Mouse (Mus musculus) kidney, postnatal 0 days (tissue): Measurements from ENCODE around the gene B4galnt4. TPM values are rescaled to one million over a fixed set of nuclear protein-coding genes. Genes with fewer than 3 reads are reported as not detected.

Source experiments
- ATAC-seq: fragments of 200-750 bp; cut with Nextera tagmentation; replicated peaks from 2 replicates; pipeline ENCODE4 v1.8.0; 2017; ENCODE audit warnings: low read depth, moderate number of reproducible peaks, moderate TSS enrichment, moderate library complexity; ENCODE audit not compliant: low FRiP score
- DNase-seq: peaks from one replicate; pipeline ENCODE4 v3.0.0-alpha.2; 2016; ENCODE audit warnings: low spot score
- H3K27ac ChIP-seq: fragments of 300-500 bp; sonication (generic); 2 replicates; pipeline ENCODE4 v1.5.1; 2014; ENCODE audit warnings: mild to moderate bottlenecking
- H3K27me3 ChIP-seq: fragments of 300-500 bp; sonication (generic); 2 replicates; pipeline ENCODE4 v1.6.1; 2014; ENCODE audit warnings: low read length, mixed read lengths; ENCODE audit not compliant: insufficient read depth
- H3K36me3 ChIP-seq: fragments of 300-500 bp; sonication (generic); 2 replicates; pipeline ENCODE4 v1.6.1; 2014; ENCODE audit warnings: low read length, mixed read lengths; ENCODE audit not compliant: insufficient read depth
- H3K4me1 ChIP-seq: fragments of 300-500 bp; sonication (generic); replicated peaks from 2 replicates; pipeline ENCODE4 v1.6.1; 2014; ENCODE audit warnings: antibody characterized with exemption, low read length, mixed read lengths; ENCODE audit not compliant: insufficient read depth
- H3K4me2 ChIP-seq: fragments of 300-500 bp; sonication (generic); 2 replicates; pipeline ENCODE4 v1.6.1; 2014; ENCODE audit warnings: mild to moderate bottlenecking, low read length, moderate library complexity, mixed read lengths
- H3K4me3 ChIP-seq: fragments of 300-500 bp; sonication (generic); replicated peaks from 2 replicates; pipeline ENCODE4 v1.5.1; 2014; ENCODE audit warnings: low read depth, low read length
- H3K9ac ChIP-seq: fragments of 300-500 bp; sonication (generic); 2 replicates; pipeline ENCODE4 v1.6.1; 2014; ENCODE audit warnings: low read depth, low read length
- H3K9me3 ChIP-seq: fragments of 300-500 bp; sonication (generic); replicated peaks from 2 replicates; pipeline ENCODE4 v1.6.1; 2016; ENCODE audit warnings: low read length, inconsistent platforms, mixed read lengths
- CTCF ChIP-seq: IDR thresholded peaks from 2 replicates; pipeline ENCODE4 v1.5.1; 2016; ENCODE audit warnings: antibody characterized with exemption, low read depth, mild to moderate bottlenecking, moderate library complexity
- WGBS: fragments of 180-500 bp; shearing (Covaris S2); extraction: QIAGEN DNeasy Blood & Tissue Kit; methylation state at CpG from one replicate; pipeline ENCODE4 v1.1.7; 2014; 5-methylcytosine and 5-hydroxymethylcytosine counted together
- polyA plus RNA-seq: library from polyadenylated mRNA; unstranded; fragments of >200 nt; fragmentation: Nextera tagmentation; extraction: Ambion mirVana; gene quantifications from 2 replicates; pipeline ENCODE4 v1.2.1, GENCODE M21; 2015

The B4galnt4 gene
- polyA plus RNA-seq, 1 experiment from 2014 or later: 7.4 TPM

GRCm38 (mm10) chr7:141120605-141121004 is 59.7 kb downstream of the B4galnt4 start:
- Histone ChIP-seq H3K4me3 (no peak overlapping the region), H3K36me3 (no peaks in the 10 kb centered on the region), H3K4me2 (no peak overlapping the region), H3K9me3 (no peaks in the 10 kb centered on the region), H3K27me3 (no peaks in the 10 kb centered on the region), H3K9ac (no peak overlapping the region), H3K27ac (no peak overlapping the region), H3K4me1 (no peaks in the 10 kb centered on the region)
- WGBS: 68% methylated on average over 3 of the region's 3 CpGs
- ATAC-seq (no peak), DNase-seq (no peak)
- TF ChIP-seq CTCF: no peak

GRCm38 (mm10) chr7:141121051-141121531 is 60.2 kb downstream of the B4galnt4 start:
- Histone ChIP-seq H3K27ac (no peak overlapping the region), H3K36me3 (no peaks in the 10 kb centered on the region), H3K9ac (no peak overlapping the region), H3K27me3 (no peaks in the 10 kb centered on the region), H3K4me3 (no peak overlapping the region), H3K4me1 (no peaks in the 10 kb centered on the region), H3K9me3 (no peaks in the 10 kb centered on the region), H3K4me2 (no peak overlapping the region)
- DNase-seq (peak; percentile 25), ATAC-seq (peak; percentile 48)
- TF ChIP-seq CTCF: peak; percentile 23; the same call in 1 of the 2 replicates
- 76% methylated on average over 5 of the region's 5 CpGs for WGBS

Other genes starting within 250 kb of the B4galnt4 start
- 1.2 and 1.3 TPM in 2 replicates for gene Zfp941, start 238.9 kb upstream of the B4galnt4 start, polyA plus RNA-seq
- gene Urah, start 226.1 kb upstream of the B4galnt4 start, polyA plus RNA-seq: 0.61 and 1.1 TPM in 2 replicates
- not detected in 2 replicates for gene Scgb1c1, start 215.6 kb upstream of the B4galnt4 start, polyA plus RNA-seq
- gene Odf3, start 213.3 kb upstream of the B4galnt4 start, polyA plus RNA-seq: not detected in 2 replicates
- gene Gm45785, start 204.8 kb upstream of the B4galnt4 start, polyA plus RNA-seq: 0.18 TPM in 1 of 2 replicates, not detected in the other
- 45.0 and 53.1 TPM in 2 replicates for gene Ric8a, start 204.1 kb upstream of the B4galnt4 start, polyA plus RNA-seq
- gene Bet1l, start 203.5 kb upstream of the B4galnt4 start, polyA plus RNA-seq: 48.0 and 53.9 TPM in 2 replicates
- 198 and 219 TPM in 2 replicates for gene Psmd13, start 179.1 kb upstream of the B4galnt4 start, polyA plus RNA-seq
- 47.2 and 48.6 TPM in 2 replicates for gene Sirt3, start 178.8 kb upstream of the B4galnt4 start, polyA plus RNA-seq
- gene Cox8b, start 160.7 kb upstream of the B4galnt4 start, polyA plus RNA-seq: 0.39 and 0.47 TPM in 2 replicates
- gene Nlrp6, start 140.2 kb upstream of the B4galnt4 start, polyA plus RNA-seq: 2.1 and 2.6 TPM in 2 replicates
- 20.3 and 20.7 TPM in 2 replicates for gene Pgghg, start 119.7 kb upstream of the B4galnt4 start, polyA plus RNA-seq
- gene Ifitm5, start 110.8 kb upstream of the B4galnt4 start, polyA plus RNA-seq: 1.5 and 2.2 TPM in 2 replicates
- 0.45 and 0.68 TPM in 2 replicates for gene Gm45717, start 105.2 kb upstream of the B4galnt4 start, polyA plus RNA-seq
- 1,203 and 1,251 TPM in 2 replicates for gene Ifitm2, start 105.1 kb upstream of the B4galnt4 start, polyA plus RNA-seq
- gene Ifitm1, start 93.9 kb upstream of the B4galnt4 start, polyA plus RNA-seq: 117 and 163 TPM in 2 replicates
- gene Ifitm3, start 50.3 kb upstream of the B4galnt4 start, polyA plus RNA-seq: 515 and 606 TPM in 2 replicates
- gene Ifitm6, start 43.2 kb upstream of the B4galnt4 start, polyA plus RNA-seq: 1.1 and 1.5 TPM in 2 replicates
- gene Gm17387, start 32.0 kb upstream of the B4galnt4 start, polyA plus RNA-seq: not detected in 2 replicates
- 11.1 and 13.4 TPM in 2 replicates for gene Pkp3, start 17.1 kb downstream of the B4galnt4 start, polyA plus RNA-seq
- 54.1 and 59.6 TPM in 2 replicates for gene Sigirr, start 39.5 kb downstream of the B4galnt4 start, polyA plus RNA-seq
- 6.9 and 8.1 TPM in 2 replicates for gene Ano9, start 56.7 kb downstream of the B4galnt4 start, polyA plus RNA-seq
- gene Ptdss2, start 61.3 kb downstream of the B4galnt4 start, polyA plus RNA-seq: 75.3 and 85.1 TPM in 2 replicates
- 136 and 147 TPM in 2 replicates for gene Rnh1, start 111.8 kb downstream of the B4galnt4 start, polyA plus RNA-seq
- gene Hras, start 132.9 kb downstream of the B4galnt4 start, polyA plus RNA-seq: 91.5 and 95.5 TPM in 2 replicates
- 9.9 and 10.8 TPM in 2 replicates for gene Lrrc56, start 133.1 kb downstream of the B4galnt4 start, polyA plus RNA-seq
- gene Lmntd2, start 153.0 kb downstream of the B4galnt4 start, polyA plus RNA-seq: 2.6 and 2.9 TPM in 2 replicates
- gene Rassf7, start 154.8 kb downstream of the B4galnt4 start, polyA plus RNA-seq: 61.5 and 62.5 TPM in 2 replicates
- 37.2 and 39.8 TPM in 2 replicates for gene Phrf1, start 167.7 kb downstream of the B4galnt4 start, polyA plus RNA-seq
- gene Irf7, start 205.4 kb downstream of the B4galnt4 start, polyA plus RNA-seq: 14.5 and 21.1 TPM in 2 replicates
- 40.1 and 41.2 TPM in 2 replicates for gene Cdhr5, start 215.7 kb downstream of the B4galnt4 start, polyA plus RNA-seq
- 35.1 and 37.9 TPM in 2 replicates for gene Sct, start 218.0 kb downstream of the B4galnt4 start, polyA plus RNA-seq
- gene Drd4, start 230.9 kb downstream of the B4galnt4 start, polyA plus RNA-seq: 1.8 and 2.2 TPM in 2 replicates